Mouse (Mus musculus): ENCODE data around the gene Zmiz1.

Zmiz1 gene

GRCm38 (mm10) chr14:25511967-25512366 is 53.0 kb downstream of the Zmiz1 start:
- no peak overlapping the region for H3K4me3 ChIP-seq (replicated peaks; ENCODE audit: low read length)
- no peaks in the 10 kb centered on the region for H3K36me3 ChIP-seq (ENCODE audit: insufficient read depth, low read length)
- H3K9me3 ChIP-seq (ENCODE audit: low read length): no peaks in the 10 kb centered on the region
- H3K4me1 ChIP-seq (replicated peaks; ENCODE audit: low read depth, low read length): peaks cover 25% of the 10 kb centered on the region
- TF ChIP-seq NANOG (IDR thresholded peaks at IDR 0.05; ENCODE audit: borderline replicate concordance, low read length) (no peak), POU5F1 (IDR thresholded peaks at IDR 0.05; ENCODE audit: borderline replicate concordance, low read length) (no peak), CTCF (conservative IDR thresholded peaks at IDR 0.05; ENCODE audit: low read length) (no peak)
- H3K27me3 ChIP-seq (ENCODE audit: insufficient read depth, low read length): peaks cover 8% of the 10 kb centered on the region; the same call in 1 of the 2 replicates

- no peaks in the 10 kb centered on the region for H3K9me3 ChIP-seq (ENCODE audit: low read length)
- H3K4me1 ChIP-seq (replicated peaks; ENCODE audit: low read depth, low read length): peaks cover 31% of the 10 kb centered on the region
- no peak overlapping the region for H3K4me3 ChIP-seq (replicated peaks; ENCODE audit: low read length)
- H3K27me3 ChIP-seq (ENCODE audit: insufficient read depth, low read length): peaks cover 7% of the 10 kb centered on the region; the same call in 1 of the 2 replicates
- H3K36me3 ChIP-seq (ENCODE audit: insufficient read depth, low read length): no peaks in the 10 kb centered on the region
- TF ChIP-seq CTCF (conservative IDR thresholded peaks at IDR 0.05; ENCODE audit: low read length): no peak
- no peak for TF ChIP-seq NANOG (IDR thresholded peaks at IDR 0.05; ENCODE audit: borderline replicate concordance, low read length)
- TF ChIP-seq POU5F1 (IDR thresholded peaks at IDR 0.05; ENCODE audit: borderline replicate concordance, low read length): no peak
These were observed 53.8 kb downstream of the Zmiz1 start for GRCm38 (mm10) chr14:25512803-25513202.

- Histone ChIP-seq H3K4me3 (replicated peaks; ENCODE audit: low read length) (no peak overlapping the region), H3K4me1 (replicated peaks; ENCODE audit: low read depth, low read length) (peaks cover 31% of the 10 kb centered on the region), H3K36me3 (ENCODE audit: insufficient read depth, low read length) (no peaks in the 10 kb centered on the region), H3K27me3 (ENCODE audit: insufficient read depth, low read length) (peaks cover 7% of the 10 kb centered on the region; the same call in 1 of the 2 replicates), H3K9me3 (ENCODE audit: low read length) (no peaks in the 10 kb centered on the region)
- TF ChIP-seq NANOG (IDR thresholded peaks at IDR 0.05; ENCODE audit: borderline replicate concordance, low read length) (no peak), CTCF (conservative IDR thresholded peaks at IDR 0.05; ENCODE audit: low read length) (no peak), POU5F1 (IDR thresholded peaks at IDR 0.05; ENCODE audit: borderline replicate concordance, low read length) (no peak)
These were observed 54.5 kb downstream of the Zmiz1 start for GRCm38 (mm10) chr14:25513496-25513895.

- no peaks in the 10 kb centered on the region for H3K36me3 ChIP-seq (ENCODE audit: insufficient read depth, low read length)
- TF ChIP-seq CTCF (conservative IDR thresholded peaks at IDR 0.05; ENCODE audit: low read length) (no peak), POU5F1 (IDR thresholded peaks at IDR 0.05; ENCODE audit: borderline replicate concordance, low read length) (no peak), NANOG (IDR thresholded peaks at IDR 0.05; ENCODE audit: borderline replicate concordance, low read length) (no peak)
- no peaks in the 10 kb centered on the region for H3K9me3 ChIP-seq (ENCODE audit: low read length)
- no peak overlapping the region for H3K4me3 ChIP-seq (replicated peaks; ENCODE audit: low read length)
- H3K4me1 ChIP-seq (replicated peaks; ENCODE audit: low read depth, low read length): peaks cover 37% of the 10 kb centered on the region
- no peaks in the 10 kb centered on the region; the same call in 1 of the 2 replicates for H3K27me3 ChIP-seq (ENCODE audit: insufficient read depth, low read length)
These were observed 56.0 kb downstream of the Zmiz1 start for GRCm38 (mm10) chr14:25514943-25515512.

- H3K4me3 ChIP-seq (replicated peaks; ENCODE audit: low read length): no peak overlapping the region
- H3K9me3 ChIP-seq (ENCODE audit: low read length): no peaks in the 10 kb centered on the region
These were observed 56.9 kb downstream of the Zmiz1 start for GRCm38 (mm10) chr14:25515924-25516323.

GRCm38 (mm10) chr14:25516640-25517591 is 57.9 kb downstream of the Zmiz1 start:
- Histone ChIP-seq H3K27me3 (ENCODE audit: insufficient read depth, low read length) (peaks cover 14% of the 10 kb centered on the region), H3K4me3 (replicated peaks; ENCODE audit: low read length) (no peak overlapping the region), H3K4me1 (replicated peaks; ENCODE audit: low read depth, low read length) (peaks cover 39% of the 10 kb centered on the region), H3K9me3 (ENCODE audit: low read length) (no peaks in the 10 kb centered on the region), H3K36me3 (ENCODE audit: insufficient read depth, low read length) (no peaks in the 10 kb centered on the region)
- no peak for TF ChIP-seq POU5F1 (IDR thresholded peaks at IDR 0.05; ENCODE audit: borderline replicate concordance, low read length)
- no peak for TF ChIP-seq CTCF (conservative IDR thresholded peaks at IDR 0.05; ENCODE audit: low read length)
- TF ChIP-seq NANOG (IDR thresholded peaks at IDR 0.05; ENCODE audit: borderline replicate concordance, low read length): no peak

More at GRCm38 (mm10) chr14:25515924-25516323, 56.9 kb downstream of the Zmiz1 start:
- no peak for TF ChIP-seq CTCF (conservative IDR thresholded peaks at IDR 0.05; ENCODE audit: low read length)
- no peak for TF ChIP-seq NANOG (IDR thresholded peaks at IDR 0.05; ENCODE audit: borderline replicate concordance, low read length)
- TF ChIP-seq POU5F1 (IDR thresholded peaks at IDR 0.05; ENCODE audit: borderline replicate concordance, low read length): no peak
- Histone ChIP-seq H3K4me1 (replicated peaks; ENCODE audit: low read depth, low read length) (peaks cover 37% of the 10 kb centered on the region), H3K27me3 (ENCODE audit: insufficient read depth, low read length) (peaks cover 7% of the 10 kb centered on the region), H3K36me3 (ENCODE audit: insufficient read depth, low read length) (no peaks in the 10 kb centered on the region)

- H3K27me3 ChIP-seq (ENCODE audit: insufficient read depth, low read length): peaks cover 28% of the 10 kb centered on the region
- no peaks in the 10 kb centered on the region for H3K36me3 ChIP-seq (ENCODE audit: insufficient read depth, low read length)
- peaks cover 28% of the 10 kb centered on the region for H3K4me1 ChIP-seq (replicated peaks; ENCODE audit: low read depth, low read length)
- TF ChIP-seq CTCF (conservative IDR thresholded peaks at IDR 0.05; ENCODE audit: low read length) (no peak), NANOG (IDR thresholded peaks at IDR 0.05; ENCODE audit: borderline replicate concordance, low read length) (no peak), POU5F1 (IDR thresholded peaks at IDR 0.05; ENCODE audit: borderline replicate concordance, low read length) (no peak)
- H3K4me3 ChIP-seq (replicated peaks; ENCODE audit: low read length): no peak overlapping the region
- no peaks in the 10 kb centered on the region for H3K9me3 ChIP-seq (ENCODE audit: low read length)
These were observed 59.7 kb downstream of the Zmiz1 start for GRCm38 (mm10) chr14:25518645-25519044.

- H3K36me3 ChIP-seq (ENCODE audit: insufficient read depth, low read length): no peaks in the 10 kb centered on the region
- no peak for TF ChIP-seq CTCF (conservative IDR thresholded peaks at IDR 0.05; ENCODE audit: low read length)
- no peak for TF ChIP-seq NANOG (IDR thresholded peaks at IDR 0.05; ENCODE audit: borderline replicate concordance, low read length)
- peaks cover 28% of the 10 kb centered on the region for H3K27me3 ChIP-seq (ENCODE audit: insufficient read depth, low read length)
- H3K4me1 ChIP-seq (replicated peaks; ENCODE audit: low read depth, low read length): peaks cover 25% of the 10 kb centered on the region
- H3K9me3 ChIP-seq (ENCODE audit: low read length): no peaks in the 10 kb centered on the region
- H3K4me3 ChIP-seq (replicated peaks; ENCODE audit: low read length): no peak overlapping the region
These were observed 60.7 kb downstream of the Zmiz1 start for GRCm38 (mm10) chr14:25519656-25520055.
